Mouse (Mus musculus) thymus, adult 2 months (tissue): ENCODE data around the gene Clic5.

ENCODE experiments used
- CTCF ChIP-seq: fragments of 200-500 bp; IDR thresholded peaks from 2 replicates; pipeline ENCODE4 v1.5.1; 2012; ENCODE audit warnings: mild to moderate bottlenecking, control low read depth, low read length, moderate library complexity, borderline replicate concordance; ENCODE audit not compliant: control insufficient read depth, poor library complexity, insufficient read depth; ENCODE audit errors: extremely low read depth
- POLR2A ChIP-seq: fragments of 200-500 bp; IDR thresholded peaks from 2 replicates; pipeline ENCODE4 v1.6.1; 2012; ENCODE audit warnings: mild to moderate bottlenecking, low read length, control low read depth, moderate library complexity; ENCODE audit not compliant: control insufficient read depth, poor library complexity, insufficient read depth; ENCODE audit errors: extremely low read depth

DNA sequence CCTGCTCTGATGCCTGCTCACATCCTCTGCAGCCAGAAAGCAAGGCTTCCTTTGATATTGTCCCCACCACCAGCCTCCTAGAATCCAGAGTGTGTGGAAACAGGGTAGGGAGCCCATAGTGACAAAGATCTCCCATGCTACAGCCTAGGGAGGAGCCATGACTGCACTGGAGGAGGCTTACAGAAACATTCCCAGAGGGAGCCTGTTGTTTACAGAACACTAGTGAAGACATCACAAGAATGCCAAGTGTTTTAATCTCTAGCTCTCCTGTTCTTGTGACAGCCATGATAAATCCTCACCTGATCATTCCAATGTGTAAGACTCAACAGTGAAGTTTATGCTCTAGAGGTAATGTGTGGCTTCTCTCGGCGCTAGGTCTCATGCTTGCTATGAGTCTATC lies 28.8 kb downstream of the Clic5 start:
- TF ChIP-seq CTCF (no peak), POLR2A (no peak)
